Mouse (Mus musculus) adrenal gland, postnatal 10 days (tissue): Measurements from ENCODE around the gene Polr3h. TPM values are rescaled to one million over a fixed set of nuclear protein-coding genes. Genes with fewer than 3 reads are reported as not detected.
A peak's percentile ranks its signal among the peaks of the same experiment; 100 is the strongest.
"Not testable (repeated sequence)": the region's sequence is repeated elsewhere in the genome, so short reads cannot be mapped to it uniquely, and the experiment has no call there.

Experiments
- DNase-seq: peaks from one replicate; pipeline ENCODE4 v3.0.0; 2021; ENCODE audit warnings: mixed read lengths
- long read RNA-seq, 2 experiments: library from polyadenylated mRNA; stranded (forward); transcript quantifications; one replicate each; pipeline ENCODE4 v2.0.0; 2021
- total RNA-seq, 2 experiments: library from RNA; stranded (reverse); gene quantifications; 2 replicates each; pipeline ENCODE4 v1.2.3; 2021

Polr3h gene
- total RNA-seq, result 10 to 100 TPM; 15.5 to 19.1 TPM
- long read RNA-seq, experiment 1, transcript Polr3h-201 (6 exons, 2,542 nt), result major isoform, 41 of 64 reads
- long read RNA-seq, experiment 1, transcript Polr3h-206 (6 exons, 1,290 nt), result minor isoform, 8 of 64 reads
- long read RNA-seq, experiment 1, partial matches to known transcripts, result 1 of 64 reads
- long read RNA-seq, experiment 1, other reads (novel, unspliced or antisense), result 14 of 64 reads
- long read RNA-seq, experiment 2, transcript Polr3h-201 (6 exons, 2,542 nt), result major isoform, 31 of 39 reads
- long read RNA-seq, experiment 2, partial matches to known transcripts, result 1 of 39 reads
- long read RNA-seq, experiment 2, other reads (novel, unspliced or antisense), result 7 of 39 reads

DNA sequence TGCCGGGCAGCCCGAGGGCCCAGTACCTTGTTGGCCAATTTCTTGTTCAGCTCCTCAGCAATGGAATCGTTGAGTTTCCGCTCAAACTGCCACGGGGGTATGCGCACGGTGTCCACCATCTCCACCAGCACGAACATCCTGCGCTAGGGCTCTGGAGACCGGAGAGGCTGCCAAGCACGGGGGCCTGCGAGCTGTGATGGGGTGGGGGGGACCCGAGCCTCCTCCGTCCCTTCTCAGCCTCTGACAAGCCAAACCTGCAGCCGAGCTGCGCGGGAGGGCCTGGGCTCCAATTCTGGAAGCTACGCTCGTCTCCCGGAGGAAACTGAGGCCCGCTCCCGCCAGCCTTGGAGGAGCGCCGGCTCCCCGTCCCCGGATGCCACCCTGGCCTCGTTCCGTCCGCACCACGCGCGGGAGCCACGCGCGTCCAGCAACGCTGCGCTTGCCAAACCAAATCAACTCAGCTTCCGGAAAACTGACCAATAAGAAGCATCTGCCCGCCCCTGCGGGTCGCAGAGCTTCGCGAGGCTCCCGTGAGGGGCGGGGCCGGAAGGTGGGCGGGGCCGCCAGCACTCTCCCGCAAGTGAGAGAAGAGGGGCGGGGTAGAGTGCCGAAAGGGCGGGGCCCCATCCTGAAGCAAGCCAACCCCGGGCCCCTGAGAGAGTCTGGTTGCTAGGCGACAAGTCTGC, at the start of gene Polr3h:
Gene Polr3h, minus strand, starts transcription at position 481 of the 686 bp plus-strand sequence.
- DNase-seq, result peak; percentile 98

DNA sequence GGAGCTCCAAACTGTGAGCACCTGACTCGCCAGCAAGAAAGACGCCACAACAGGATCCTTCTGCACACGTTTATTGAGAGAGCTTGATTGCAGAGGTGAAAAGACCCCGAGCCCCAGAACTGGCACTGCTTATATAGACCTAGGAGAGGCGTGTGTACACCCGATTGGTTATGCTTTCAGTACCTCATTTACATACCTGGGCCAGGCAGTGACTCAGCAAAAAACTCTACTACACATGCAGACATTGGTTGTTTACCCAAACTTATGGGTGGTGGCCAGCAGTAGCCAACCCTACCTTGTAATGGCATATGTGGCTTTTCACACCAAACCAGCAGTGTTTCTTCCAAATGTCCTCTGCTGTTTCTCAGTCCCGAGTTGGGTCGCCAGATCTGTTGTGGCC, 49.1 kb upstream of the Polr3h start:
- DNase-seq, result not testable (repeated sequence)

DNA sequence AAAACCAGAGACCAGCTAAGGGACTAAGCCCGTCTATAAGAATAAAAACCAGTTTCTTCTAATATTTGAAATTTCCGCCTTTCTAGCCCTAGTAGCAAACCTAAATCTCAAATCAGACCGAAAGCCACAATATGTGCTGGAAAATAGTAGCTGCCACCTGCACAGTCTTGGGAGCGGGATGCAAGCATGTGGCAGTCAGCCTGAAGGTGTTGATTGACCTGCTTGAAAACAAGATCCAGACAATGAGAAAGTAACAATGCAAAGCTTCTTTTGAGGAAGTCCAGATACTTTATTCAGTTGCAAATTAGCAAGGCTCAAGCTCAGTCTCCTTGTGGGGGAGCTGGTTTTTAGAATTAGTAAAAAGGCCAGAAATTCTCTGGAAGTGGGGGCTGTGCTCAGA, 44.5 kb upstream of the Polr3h start:
- not testable (repeated sequence) for DNase-seq

DNA sequence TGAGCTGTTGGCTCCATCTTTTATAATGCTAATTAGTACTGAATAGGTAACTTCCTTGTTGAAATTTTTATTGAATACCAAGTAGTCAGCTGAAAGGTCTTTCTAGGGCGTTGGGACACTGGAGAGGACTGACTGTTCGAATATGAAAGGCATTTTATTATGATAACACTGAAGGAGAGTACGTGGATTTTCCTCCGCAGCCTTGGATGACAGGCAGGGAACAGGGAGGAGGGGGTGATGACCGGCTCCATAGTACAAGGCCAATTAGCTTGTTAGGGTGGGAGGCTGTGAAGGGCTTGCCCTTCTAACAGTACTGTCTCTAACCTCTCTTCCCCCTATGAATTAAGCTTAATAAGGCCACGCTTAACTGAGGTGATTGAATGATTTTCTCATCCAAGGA, 43.6 kb upstream of the Polr3h start:
- DNase-seq, result not testable (repeated sequence)

DNA sequence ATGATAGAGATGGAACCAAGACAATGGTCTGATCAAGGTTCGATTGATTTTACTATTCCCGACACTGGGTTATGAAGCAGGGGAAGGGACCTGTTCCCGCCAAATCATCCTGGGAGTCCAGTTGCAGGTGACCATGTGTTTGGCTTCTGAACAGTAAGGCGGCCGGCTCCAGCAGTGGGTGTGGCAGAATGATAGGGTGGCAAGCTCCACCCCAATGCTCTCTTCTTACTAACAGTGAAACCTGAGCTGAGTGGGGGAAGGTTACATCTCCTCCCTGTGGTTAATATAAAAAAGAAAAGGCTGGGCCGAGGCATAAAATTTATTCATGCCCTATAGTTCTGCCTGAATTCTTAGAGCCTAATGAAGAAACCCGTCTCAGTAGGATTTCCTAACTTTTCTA, 43.1 kb upstream of the Polr3h start:
- no peak for DNase-seq

DNA sequence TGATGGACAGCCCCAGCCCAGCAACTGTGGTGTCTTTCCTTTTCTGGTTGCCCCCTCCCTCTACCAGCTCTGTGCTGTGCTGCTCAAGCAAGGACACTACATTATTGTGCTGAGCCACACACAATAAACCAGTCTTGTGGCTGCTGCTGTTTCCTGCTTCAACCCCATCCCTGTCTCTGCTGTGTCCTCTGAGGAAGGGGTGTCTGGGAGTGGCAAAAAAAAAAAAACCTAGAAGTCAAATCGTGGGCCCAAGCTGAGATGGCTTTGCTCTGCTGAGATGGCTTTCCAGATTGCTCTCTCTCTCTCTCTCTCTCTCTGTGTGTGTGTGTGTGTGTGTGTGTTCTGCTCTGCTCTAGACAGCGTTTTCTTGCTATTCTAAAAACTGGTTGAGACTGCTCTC, 42.4 kb upstream of the Polr3h start:
- DNase-seq, result no peak

DNA sequence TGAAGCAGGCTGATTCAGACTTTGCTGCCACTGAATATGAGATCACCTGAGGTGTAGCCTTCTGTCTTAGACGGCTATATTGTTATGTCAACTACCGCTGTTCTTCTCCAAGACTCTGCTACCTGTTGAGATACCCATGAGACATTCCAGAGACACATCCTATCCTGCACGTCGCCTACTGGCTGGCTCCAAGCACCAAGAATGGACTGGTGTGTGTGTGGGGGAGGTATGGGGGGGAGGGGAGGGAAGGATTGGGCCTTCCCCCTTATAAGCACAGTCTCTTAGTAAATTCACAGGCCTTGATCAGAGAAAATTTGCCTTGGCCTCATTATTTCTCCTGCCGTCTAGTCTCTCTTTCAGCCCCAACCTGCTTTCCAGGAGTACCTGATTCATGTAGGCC, 41.8 kb upstream of the Polr3h start:
- no peak for DNase-seq

DNA sequence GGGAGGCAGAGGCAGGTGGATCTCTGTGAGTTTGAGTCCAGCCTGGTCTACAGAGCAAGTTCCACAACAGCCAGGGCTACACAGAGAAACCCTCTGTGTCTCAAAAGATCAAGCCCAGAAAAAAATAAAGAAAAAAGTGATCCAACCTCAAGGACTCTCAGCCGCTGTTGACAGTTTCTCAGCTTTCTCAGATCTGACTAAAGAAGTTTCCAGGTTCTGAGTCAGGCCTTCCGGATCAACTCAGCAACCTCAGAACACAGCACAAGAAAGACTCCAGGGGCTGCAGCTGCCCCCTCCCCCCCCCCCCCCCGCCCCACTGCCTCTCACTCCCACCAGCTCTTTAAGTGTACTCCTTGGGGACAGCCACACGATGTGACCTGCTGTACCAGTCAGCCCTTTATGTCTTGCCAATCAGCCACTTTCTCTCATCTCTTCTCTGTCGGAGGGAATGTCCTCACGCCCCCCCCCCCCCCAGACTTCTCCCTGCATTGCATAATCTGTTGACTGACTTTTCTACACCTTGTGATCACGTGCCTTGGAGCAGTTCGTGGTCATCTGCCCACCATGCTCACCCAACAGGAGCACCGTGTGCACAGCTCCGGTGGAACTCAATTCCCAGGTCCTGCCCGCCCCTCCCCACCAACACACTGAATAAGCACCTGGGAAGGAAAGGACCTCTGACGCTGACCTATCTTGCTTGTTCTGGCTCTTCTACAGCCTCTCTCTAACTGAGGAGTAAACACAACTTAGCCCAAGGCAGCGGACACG, 40.2 kb upstream of the Polr3h start:
- no peak for DNase-seq

DNA sequence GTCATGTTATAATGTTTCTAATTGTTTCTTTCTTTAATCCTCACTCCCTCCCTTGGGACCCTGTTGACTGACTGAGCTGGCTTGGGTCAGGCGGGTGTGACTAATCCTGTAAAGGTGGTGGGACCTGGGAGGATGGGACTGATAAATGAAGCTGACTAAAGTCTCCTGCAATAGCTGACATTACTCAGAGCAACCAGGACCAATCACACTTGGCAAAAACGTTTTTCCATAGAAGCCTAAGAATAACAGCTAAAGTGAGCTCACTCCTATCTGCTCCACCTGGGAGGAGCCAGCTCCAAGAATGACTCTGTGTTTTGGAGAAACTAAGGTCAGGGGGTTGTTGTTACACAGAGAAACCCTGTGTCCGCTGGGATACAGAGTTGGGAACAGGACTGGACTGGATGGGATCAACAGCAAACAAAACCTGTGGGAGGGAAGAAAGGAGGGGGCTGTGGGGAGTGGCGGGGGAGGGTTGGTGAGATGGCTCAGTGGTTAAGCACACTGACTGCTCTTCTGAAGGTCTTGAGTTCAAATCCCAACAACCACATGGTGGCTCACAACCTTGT, 39.0 kb upstream of the Polr3h start:
- DNase-seq, result no peak

DNA sequence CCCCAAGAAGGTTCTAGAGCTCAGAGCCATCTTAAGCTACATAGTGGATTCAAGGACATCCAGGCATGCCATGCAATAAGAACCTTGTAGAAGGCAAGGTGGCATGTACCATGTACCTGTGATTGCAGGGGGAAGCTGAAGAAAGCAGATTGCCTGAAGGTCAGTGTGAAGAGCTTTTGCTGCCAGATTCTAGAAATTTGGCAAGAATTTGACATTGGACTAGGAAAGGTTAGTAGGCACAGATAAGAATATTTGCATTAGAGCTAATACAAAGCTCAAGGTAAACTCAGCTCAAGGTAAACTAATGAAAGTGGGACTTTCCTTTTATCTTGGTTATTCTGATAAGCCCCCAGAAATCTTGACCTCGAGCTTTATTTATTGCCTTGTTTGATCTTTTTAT, 38.2 kb upstream of the Polr3h start:
- no peak for DNase-seq

DNA sequence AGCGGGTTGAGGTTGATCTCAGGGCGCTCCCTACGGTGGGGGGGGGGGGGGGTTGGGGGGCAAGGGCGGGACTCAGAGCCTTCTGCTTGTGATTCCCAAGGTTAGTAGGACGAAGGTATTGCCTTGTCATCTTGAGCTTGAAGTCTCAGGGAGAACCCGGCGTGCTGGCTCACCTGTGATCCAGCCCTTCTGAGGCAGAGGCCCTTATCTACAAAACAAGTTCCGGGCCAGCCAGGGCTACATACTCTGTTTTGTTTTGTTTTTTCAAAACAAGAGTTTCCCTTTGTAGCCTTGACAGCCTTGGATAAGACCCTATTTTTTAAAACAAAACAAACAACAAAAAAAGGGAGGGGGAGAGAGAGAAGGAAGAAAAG, 35.0 kb upstream of the Polr3h start:
- DNase-seq, result no peak

DNA sequence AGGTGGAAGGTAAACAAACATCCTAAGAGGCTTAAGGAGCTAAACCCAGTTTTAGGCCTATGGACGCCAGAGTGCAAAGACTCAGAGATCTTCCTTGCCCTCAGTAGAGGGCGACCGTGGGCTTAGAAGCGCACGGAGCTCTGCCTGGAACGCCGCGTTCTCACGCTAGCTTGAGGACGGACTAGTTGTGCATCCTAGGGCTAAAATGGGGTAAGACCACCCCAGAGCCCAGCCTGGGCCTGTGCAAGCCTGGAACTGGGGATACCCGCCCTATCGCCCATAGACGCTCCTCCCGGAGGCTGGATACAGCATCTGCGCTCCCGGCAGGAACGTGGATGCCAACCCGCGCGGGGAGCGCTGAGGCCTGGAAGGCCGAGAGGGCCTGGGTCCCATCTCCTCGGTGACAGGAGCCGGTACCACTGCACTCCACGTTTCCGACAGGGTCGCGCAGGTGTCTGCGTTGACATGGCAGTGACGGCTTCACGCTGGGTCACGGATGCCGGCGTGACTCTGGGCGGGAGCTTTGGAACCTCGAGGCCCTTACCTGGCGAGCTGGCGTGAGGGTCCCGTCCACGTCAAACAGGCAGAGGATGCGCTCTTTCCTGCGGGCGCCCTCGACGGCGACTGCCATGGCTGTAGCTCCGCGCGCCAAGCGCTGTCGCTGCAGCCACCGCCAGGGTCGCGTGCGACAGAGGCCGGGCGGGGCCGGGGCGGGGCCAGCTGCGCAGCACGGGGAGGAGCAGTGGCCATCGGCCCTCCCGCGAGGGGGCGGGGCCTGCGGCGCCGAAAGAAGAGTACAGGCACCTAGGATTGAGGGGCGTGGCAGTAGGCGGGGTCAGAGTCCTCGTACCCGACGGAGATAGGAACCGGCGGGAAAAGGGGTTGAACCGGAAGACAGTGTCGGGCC, 34.4 kb upstream of the Polr3h start, which contains the start of gene Pmm1:
Gene Pmm1, minus strand, starts transcription at position 760 of the 907 bp plus-strand sequence.
- peak; percentile 99 for DNase-seq

DNA sequence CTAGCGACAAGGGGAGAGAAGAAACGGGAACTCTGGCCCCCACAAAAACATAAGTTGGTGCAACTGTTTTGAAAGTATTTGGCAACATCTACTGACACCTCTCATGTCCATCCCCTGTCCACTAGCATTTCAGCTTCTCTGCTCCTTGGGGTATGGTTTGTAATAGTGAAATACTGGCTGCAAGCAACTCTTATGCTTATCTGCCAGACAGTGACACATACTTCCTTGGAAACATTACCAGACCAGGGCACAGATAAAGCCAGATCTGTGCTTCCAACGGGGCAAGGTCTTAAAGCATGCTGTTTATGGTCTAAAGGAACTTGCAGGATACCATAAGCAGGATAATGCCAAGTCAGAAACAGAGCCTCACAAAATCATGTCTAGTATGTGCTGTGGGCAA, 32.9 kb upstream of the Polr3h start:
- DNase-seq, result no peak

DNA sequence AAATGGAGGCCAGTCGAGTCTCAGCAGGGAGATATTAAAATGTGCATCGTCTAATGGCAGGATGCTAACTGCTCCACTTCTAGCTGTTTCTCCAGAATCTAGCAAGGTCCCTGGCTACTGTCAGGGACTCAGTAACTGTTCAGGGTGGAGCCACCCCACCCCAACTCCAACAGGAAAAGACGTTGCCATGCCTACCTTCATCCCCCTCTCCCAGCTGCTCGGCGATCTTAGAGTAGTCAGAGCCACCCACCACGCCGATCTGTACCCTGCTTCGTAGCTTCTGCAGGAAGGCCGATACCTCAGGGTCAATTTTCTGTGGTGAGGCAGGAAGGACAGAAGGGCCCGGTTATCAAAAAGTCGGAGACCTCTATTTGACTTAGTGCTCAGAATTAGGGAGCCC, 31.6 kb upstream of the Polr3h start:
- DNase-seq, result no peak

DNA sequence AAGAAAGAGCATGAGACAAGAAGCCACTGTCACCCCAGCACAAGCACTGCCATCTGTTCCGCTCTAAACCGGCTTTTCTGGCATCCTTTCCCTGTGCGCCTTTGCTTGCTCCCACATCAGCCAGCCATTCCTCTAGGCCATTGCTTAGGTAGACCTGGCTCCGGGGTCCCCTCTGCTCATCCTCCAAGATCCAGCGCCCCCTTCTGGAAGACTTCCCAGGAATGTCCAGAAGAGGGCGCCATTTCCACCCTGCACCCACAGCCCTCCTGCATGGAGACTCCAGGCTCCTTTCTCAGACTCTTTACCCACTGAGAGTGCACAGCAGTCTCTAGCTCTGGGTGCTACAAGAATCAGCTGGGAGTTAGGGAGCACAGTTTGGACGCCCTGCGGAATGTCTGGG, 30.4 kb upstream of the Polr3h start:
- DNase-seq, result peak; percentile 74

DNA sequence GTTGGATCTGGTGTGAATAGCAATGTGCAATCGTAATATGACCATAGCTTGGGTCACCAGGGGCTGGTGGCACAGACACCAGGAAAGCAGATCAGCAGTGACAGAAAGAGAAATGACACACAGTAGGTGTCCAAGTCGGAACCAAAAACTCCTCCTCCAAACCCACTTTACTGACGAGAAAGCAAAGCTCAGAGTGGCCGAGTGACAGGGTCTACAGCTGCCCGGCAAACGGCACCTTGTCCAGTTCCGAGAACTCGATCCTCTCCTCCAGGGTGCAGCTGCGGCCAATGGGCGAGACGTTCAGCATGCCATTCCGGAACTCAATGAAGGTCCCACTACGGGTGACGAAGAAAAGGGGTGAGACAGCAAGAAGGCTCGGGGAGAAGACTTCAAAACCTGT, 29.4 kb upstream of the Polr3h start:
- no peak for DNase-seq

DNA sequence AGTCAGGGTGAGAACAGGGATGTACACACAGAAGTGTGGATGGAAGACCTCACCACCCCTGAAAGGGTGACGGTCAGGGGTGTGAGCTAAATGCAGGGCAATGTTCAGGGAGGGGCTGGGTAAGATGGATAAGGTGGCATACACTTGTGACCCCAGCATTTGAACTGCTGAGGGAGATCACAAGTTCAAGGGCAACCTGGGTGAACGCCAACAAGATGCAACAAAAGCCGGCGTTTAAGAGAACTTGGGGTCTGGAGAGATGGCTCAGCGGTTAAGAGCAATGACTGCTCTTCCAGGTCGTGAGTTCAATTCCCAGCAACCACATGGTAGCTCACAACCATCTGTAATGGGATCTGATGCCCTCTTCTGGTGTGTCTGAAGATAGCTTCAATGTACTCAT, 28.7 kb upstream of the Polr3h start:
- DNase-seq, result no peak

DNA sequence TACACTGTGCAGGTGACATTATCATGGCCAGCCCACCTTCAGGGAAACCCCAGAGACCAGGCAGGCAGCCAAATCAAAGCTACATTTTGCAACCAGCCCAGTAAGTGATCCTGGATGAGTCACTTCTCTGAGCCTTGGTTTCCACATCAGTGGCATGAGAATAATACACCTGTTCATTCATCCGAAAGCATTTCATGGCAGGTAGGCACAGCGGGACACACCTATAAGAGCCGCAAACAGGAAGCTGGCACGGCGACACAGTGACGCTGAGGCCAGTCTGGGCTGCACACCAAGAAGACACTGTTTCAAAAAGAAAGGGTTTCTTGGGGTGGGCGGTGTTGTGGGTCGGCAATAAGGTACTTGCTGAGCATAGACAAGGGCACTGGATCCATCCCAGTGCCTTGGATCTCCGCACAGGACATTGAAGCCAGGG, 28.1 kb upstream of the Polr3h start:
- no peak for DNase-seq

DNA sequence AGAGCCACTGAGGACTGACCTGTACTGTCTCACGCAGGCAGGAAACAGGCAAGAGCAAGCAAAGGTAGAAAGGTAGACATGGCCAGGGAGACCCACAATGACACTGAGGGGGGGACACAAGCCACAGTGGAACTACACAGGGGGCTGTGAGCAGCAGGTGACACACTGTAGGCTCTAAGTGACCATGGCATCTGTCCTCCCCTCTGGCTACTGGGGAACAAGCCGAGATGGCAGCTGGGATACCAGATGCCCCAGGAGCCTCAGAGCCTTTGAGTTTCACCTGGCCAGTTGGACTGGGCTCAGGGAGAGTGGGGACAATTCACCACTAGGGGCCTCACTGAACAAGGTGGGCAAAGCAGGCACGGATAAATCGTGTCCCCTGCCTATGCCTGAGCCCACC, 26.3 kb upstream of the Polr3h start:
- DNase-seq, result no peak

DNA sequence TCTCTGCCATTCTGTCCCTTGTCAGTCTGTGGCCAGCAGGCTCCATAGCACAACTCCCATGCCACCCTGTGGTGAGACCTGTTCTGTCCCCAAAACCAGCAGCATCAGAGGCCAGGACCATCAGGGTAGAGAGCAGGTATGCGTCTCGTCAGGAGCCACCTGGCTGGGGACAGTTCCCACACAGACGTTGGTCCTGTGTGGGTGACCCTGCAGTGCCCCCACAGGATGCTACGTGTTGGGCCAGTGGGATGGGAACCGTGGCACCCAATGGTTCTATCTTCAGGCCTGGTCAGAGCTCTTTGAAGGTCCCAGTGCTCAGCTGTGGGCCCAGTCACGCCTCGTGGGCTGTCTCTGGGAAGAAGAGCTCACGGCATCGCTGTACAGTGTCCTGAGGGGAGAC, 25.1 kb upstream of the Polr3h start:
- no peak for DNase-seq

DNA sequence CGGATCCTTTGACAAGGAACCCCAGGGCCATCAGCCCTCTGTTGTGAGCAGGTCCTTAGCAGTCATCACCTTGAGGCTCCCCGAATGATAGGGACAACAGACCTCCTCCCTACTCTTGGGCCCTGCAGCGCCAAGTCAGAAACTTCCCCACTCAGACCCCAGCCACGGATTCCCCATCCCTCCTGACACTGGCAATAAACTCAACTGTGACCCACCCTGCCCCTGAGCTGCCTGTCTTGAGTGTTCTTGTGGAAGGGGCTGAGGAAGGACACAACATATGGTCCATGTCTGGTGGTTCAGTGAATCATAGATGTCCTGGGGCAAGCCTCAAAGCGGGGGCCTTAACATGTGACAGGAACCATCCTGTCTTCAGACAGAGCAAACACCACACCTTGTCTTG, 24.7 kb upstream of the Polr3h start:
- no peak for DNase-seq
